Comparison of ENCODE assay signal across 8 mouse cellular contexts in genomic region chr6:32328028-32328427, GRCm38 (mm10).
DNase-seq lines count a peak whose midpoint lies in the region; ATAC-seq lines count a peak whose summit lies in the region.

No protein-coding gene starts in this region.

- WGBS in hindbrain, embryonic 13.5 days = 2% methylated on average over 8 of the region's 8 CpGs

- peaks cover 49% of the 10 kb centered on the region for H3K4me1 ChIP-seq in hindbrain, embryonic 13.5 days (replicated peaks)

- H3K27me3 ChIP-seq in hindbrain, embryonic 13.5 days = no peaks in the 10 kb centered on the region

- peak overlapping the region; percentile 6; the same call in 1 of the 2 replicates for H3K4me2 ChIP-seq in hindbrain, embryonic 13.5 days

- no peak overlapping the region for H3K27ac ChIP-seq in hindbrain, embryonic 13.5 days

- ATAC-seq in hindbrain, embryonic 13.5 days (ENCODE audit: low FRiP score) = peak; percentile 80
- ATAC-seq in megakaryocyte, adult 5-6 weeks (ENCODE audit: poor library complexity, severe bottlenecking) = peak; percentile 56
- no peak for ATAC-seq in activated CD4-positive, CD25-positive, alpha-beta regulatory T cell, adult 4 months

- H3K36me3 ChIP-seq in hindbrain, embryonic 13.5 days = no peaks in the 10 kb centered on the region

- H3K4me3 ChIP-seq in hindbrain, embryonic 13.5 days = no peak overlapping the region

- peak; percentile 89 for DNase-seq in NIH3T3 (ENCODE audit: low read depth)
- peak; percentile 82 for DNase-seq in cerebellum, adult 9-10 months
- DNase-seq in frontal cortex, adult 2 months (ENCODE audit: extremely low spot score in 1 of 2, low spot score in 1 of 2) = peak; percentile 40 to 86
- DNase-seq in layer of hippocampus, postnatal 14 days (ENCODE audit: low spot score in 2 of 2) = peak; percentile 74 to 77
- DNase-seq in right cerebral cortex, postnatal 14 days = peak; percentile 64

- no peaks in the 10 kb centered on the region for H3K9me3 ChIP-seq in hindbrain, embryonic 13.5 days

- H3K9ac ChIP-seq in hindbrain, embryonic 13.5 days = no peak overlapping the region
